Comparison of ENCODE assay signal across 8 mouse cellular contexts in genomic region chr17:47873341-47873791, GRCm38 (mm10). TPM values are rescaled to one million over a fixed set of nuclear protein-coding genes. Genes with fewer than 3 reads are reported as not detected.
DNase-seq lines count a peak whose midpoint lies in the region; ATAC-seq and TF ChIP-seq lines count a peak whose summit lies in the region.

No protein-coding gene starts in this region.

- H3K36me3 ChIP-seq in ES-Bruce4 (ENCODE audit: control insufficient read depth, insufficient read depth, low read length, poor library complexity, severe bottlenecking) = peaks cover 3% of the 10 kb centered on the region
- peaks cover 18% of the 10 kb centered on the region for H3K36me3 ChIP-seq in forebrain, embryonic 16.5 days (ENCODE audit: control insufficient read depth, insufficient read depth)
- peaks cover 46% of the 10 kb centered on the region for H3K36me3 ChIP-seq in neural tube, embryonic 15.5 days

- peaks cover 23% of the 10 kb centered on the region for H3K4me1 ChIP-seq in ES-Bruce4 (ENCODE audit: control insufficient read depth, insufficient read depth, low read length)
- peaks cover 52% of the 10 kb centered on the region for H3K4me1 ChIP-seq in forebrain, embryonic 16.5 days (replicated peaks; ENCODE audit: control insufficient read depth, insufficient read depth, low read length)
- H3K4me1 ChIP-seq in neural tube, embryonic 15.5 days = peaks cover 51% of the 10 kb centered on the region

- no peaks in the 10 kb centered on the region for H3K27me3 ChIP-seq in ES-Bruce4 (ENCODE audit: control insufficient read depth, insufficient read depth, low read length, poor library complexity, severe bottlenecking)
- no peaks in the 10 kb centered on the region for H3K27me3 ChIP-seq in forebrain, embryonic 16.5 days (replicated peaks; ENCODE audit: control insufficient read depth, insufficient read depth, low read length)
- peaks cover 17% of the 10 kb centered on the region for H3K27me3 ChIP-seq in neural tube, embryonic 15.5 days (replicated peaks)

- TF ChIP-seq CTCF in ES-Bruce4 (IDR thresholded peaks at IDR 0.05; ENCODE audit: low read depth, low read length) = peak; percentile 72

- H3K9me3 ChIP-seq in ES-Bruce4 (replicated peaks; ENCODE audit: control insufficient read depth, insufficient read depth, low read length, poor library complexity, severe bottlenecking) = no peaks in the 10 kb centered on the region
- H3K9me3 ChIP-seq in forebrain, embryonic 16.5 days (ENCODE audit: control insufficient read depth, low read length) = no peaks in the 10 kb centered on the region
- H3K9me3 ChIP-seq in neural tube, embryonic 15.5 days (replicated peaks) = no peaks in the 10 kb centered on the region

- no peak for TF ChIP-seq POLR2A in ES-Bruce4 (IDR thresholded peaks at IDR 0.05; ENCODE audit: insufficient read depth, low read length)

- WGBS in forebrain, embryonic 16.5 days = 11% methylated on average over 9 of the region's 9 CpGs
- WGBS in neural tube, embryonic 15.5 days = 11% methylated on average over 9 of the region's 9 CpGs

- 0 out of 2 replicates have a peak, but pooled peaks have one; percentile 19 for TF ChIP-seq EP300 in ES-Bruce4 (IDR thresholded peaks at IDR 0.05; ENCODE audit: insufficient read depth, low read depth, low read length)

- H3K27ac ChIP-seq in ES-Bruce4 (ENCODE audit: insufficient read depth, low read length) = no peak overlapping the region
- peak overlapping the region; percentile 85 for H3K27ac ChIP-seq in forebrain, embryonic 16.5 days (ENCODE audit: low read length)
- H3K27ac ChIP-seq in neural tube, embryonic 15.5 days (replicated peaks) = no peak overlapping the region; the same call in 1 of the 2 replicates

- H3K4me2 ChIP-seq in forebrain, embryonic 16.5 days (ENCODE audit: low read length) = peak overlapping the region; percentile 3
- H3K4me2 ChIP-seq in neural tube, embryonic 15.5 days = peak overlapping the region; percentile 31

- H3K4me3 ChIP-seq in ES-Bruce4 (ENCODE audit: low read depth, low read length) = peak overlapping the region; percentile 33
- H3K4me3 ChIP-seq in forebrain, embryonic 16.5 days (replicated peaks; ENCODE audit: low read length) = no peak overlapping the region
- no peak overlapping the region for H3K4me3 ChIP-seq in neural tube, embryonic 15.5 days (replicated peaks)

- peak; percentile 69 for DNase-seq in cerebellum, adult 11 months
- peak; percentile 86 to 87 for DNase-seq in heart, postnatal 36 days
- peak; percentile 85 to 95 for DNase-seq in layer of hippocampus, adult 18-20 months (ENCODE audit: low spot score in 2 of 2)
- DNase-seq in lung, adult 18-20 months = peak; percentile 87 to 88
- DNase-seq in testis, postnatal 14 days (ENCODE audit: low spot score) = peak; percentile 50

- no peak overlapping the region for H3K9ac ChIP-seq in ES-Bruce4 (ENCODE audit: low read depth, poor library complexity, severe bottlenecking)
- H3K9ac ChIP-seq in forebrain, embryonic 16.5 days (replicated peaks; ENCODE audit: low read depth, low read length) = no peak overlapping the region
- no peak overlapping the region for H3K9ac ChIP-seq in neural tube, embryonic 15.5 days (replicated peaks)

- ATAC-seq in forebrain, embryonic 16.5 days = peak; percentile 30
- peak; percentile 26 for ATAC-seq in neural tube, embryonic 15.5 days (ENCODE audit: low FRiP score)

- intact Hi-C loops in heart, postnatal 36 days (cut with DNase I) = loop anchor here (1.0 to 5.0 kb wide), 4 partner anchors 51 to 228 kb away; partner anchors contain the start of gene Foxp4

RNA-seq across cellular contexts. Expression of gene Mdfi, which starts 38.9 kb away (rescaled TPM):
- 22.3 and 27.9 TPM in 2 replicates for polyA plus RNA-seq in ES-Bruce4 (2011; ENCODE audit: insufficient read depth, insufficient read length, low read depth, missing spikeins)
- polyA plus RNA-seq in forebrain, embryonic 16.5 days (2015; fragmentation: Nextera tagmentation; extraction: Ambion mirVana) = 2.0 and 2.5 TPM in 2 replicates
- total RNA-seq in heart, postnatal 36 days (2021) = 1 to 10 TPM in 1 of 2 experiments, under 1 TPM in 1; 0.81 to 3.1 TPM
- total RNA-seq in layer of hippocampus, adult 18-20 months (2021) = under 1 TPM; 0.56 to 0.57 TPM
- 3.3 and 4.4 TPM in 2 replicates for polyA plus RNA-seq in neural tube, embryonic 15.5 days (2015; fragmentation: Nextera tagmentation; extraction: Ambion mirVana)

RNA-seq across cellular contexts. Expression of gene Foxp4, which starts 51.1 kb away (rescaled TPM):
- polyA plus RNA-seq in ES-Bruce4 (2011; ENCODE audit: insufficient read depth, insufficient read length, low read depth, missing spikeins) = 44.2 and 52.3 TPM in 2 replicates
- 29.1 and 29.6 TPM in 2 replicates for polyA plus RNA-seq in forebrain, embryonic 16.5 days (2015; fragmentation: Nextera tagmentation; extraction: Ambion mirVana)
- total RNA-seq in heart, postnatal 36 days (2021) = 10 to 100 TPM in 1 of 2 experiments, 1 to 10 TPM in 1; 9.5 to 11.3 TPM
- total RNA-seq in layer of hippocampus, adult 18-20 months (2021) = 10 to 100 TPM; 49.7 to 56.1 TPM
- 30.3 and 31.9 TPM in 2 replicates for polyA plus RNA-seq in neural tube, embryonic 15.5 days (2015; fragmentation: Nextera tagmentation; extraction: Ambion mirVana)
